Mouse (Mus musculus) urinary bladder, postnatal 0 days (tissue): Measurements from ENCODE around the gene Rbbp8nl. TPM values are rescaled to one million over a fixed set of nuclear protein-coding genes. Genes with fewer than 3 reads are reported as not detected.

Source experiments
- microRNA-seq: library from miRNA; unstranded; fragments of <30 nt; microRNA quantifications from one replicate; pipeline ENCODE4, GENCODE M21; 2016
- polyA plus RNA-seq: library from polyadenylated mRNA; unstranded; fragments of >200 nt; fragmentation: Nextera tagmentation; extraction: Ambion mirVana; gene quantifications from 2 replicates; pipeline ENCODE4 v1.2.1, GENCODE M21; 2015

The Rbbp8nl gene
- polyA plus RNA-seq, result 1.8 and 1.9 TPM in 2 replicates

DNA sequence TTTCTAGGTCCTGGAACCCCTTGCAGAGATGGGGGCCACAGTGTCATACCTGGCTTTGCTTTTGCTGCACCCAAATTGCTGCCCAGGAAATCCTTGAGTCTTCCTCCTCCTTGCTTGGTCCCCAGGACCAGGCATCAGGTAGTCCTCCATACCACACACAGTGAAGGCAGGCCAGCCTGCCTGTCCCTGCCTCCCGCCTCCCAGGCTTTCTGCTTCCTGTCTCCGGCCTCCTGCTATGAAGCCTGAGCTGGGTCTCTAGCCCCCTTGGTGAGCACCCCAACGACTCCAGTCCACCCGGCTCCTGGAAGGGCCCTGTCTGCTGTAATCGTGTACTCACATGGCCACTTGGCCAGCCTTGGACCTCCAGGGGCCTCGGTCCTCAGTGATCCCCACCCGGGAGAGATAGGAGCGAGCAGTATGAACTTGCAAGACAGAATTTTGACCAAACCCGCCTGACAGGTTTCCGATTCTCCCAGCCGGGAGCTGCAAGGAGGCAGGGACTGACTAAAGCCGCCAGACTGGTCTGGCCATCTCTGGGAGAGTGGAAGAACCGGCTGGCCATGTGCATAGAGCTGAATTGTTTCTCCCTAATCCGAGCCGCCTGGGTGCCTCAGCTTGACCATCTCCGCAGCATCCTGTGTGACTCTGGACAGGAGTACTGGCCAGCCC, at the start of gene Rbbp8nl:
Gene Rbbp8nl (minus strand): TSS at position 440 of the 669 bp plus-strand sequence.

DNA sequence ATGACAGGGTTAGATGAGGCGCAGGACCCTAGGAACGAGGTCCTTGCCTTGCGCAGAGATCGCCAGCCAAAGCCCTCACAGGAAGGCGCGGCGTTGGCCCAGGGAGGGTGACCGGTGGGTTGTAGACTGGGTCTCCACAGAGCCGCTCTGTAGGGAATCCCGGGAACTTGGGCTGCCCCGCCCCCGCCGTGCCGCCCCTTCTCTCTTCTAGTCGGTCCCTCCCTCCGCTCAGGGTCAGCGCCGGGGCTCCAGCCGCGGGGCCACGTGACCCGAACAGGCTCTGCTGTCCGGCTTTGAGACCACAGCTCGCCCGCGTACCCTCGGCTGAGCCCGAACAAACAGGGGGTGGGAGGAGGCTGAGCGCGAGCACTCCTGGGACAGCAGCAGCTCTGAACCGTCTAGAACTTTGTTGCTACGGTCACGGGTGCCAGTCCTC, 44.9 kb upstream of the Rbbp8nl start, which contains the start of gene Gata5:
Gene Gata5 (minus strand): TSS at position 149 of the 436 bp plus-strand sequence.

DNA sequence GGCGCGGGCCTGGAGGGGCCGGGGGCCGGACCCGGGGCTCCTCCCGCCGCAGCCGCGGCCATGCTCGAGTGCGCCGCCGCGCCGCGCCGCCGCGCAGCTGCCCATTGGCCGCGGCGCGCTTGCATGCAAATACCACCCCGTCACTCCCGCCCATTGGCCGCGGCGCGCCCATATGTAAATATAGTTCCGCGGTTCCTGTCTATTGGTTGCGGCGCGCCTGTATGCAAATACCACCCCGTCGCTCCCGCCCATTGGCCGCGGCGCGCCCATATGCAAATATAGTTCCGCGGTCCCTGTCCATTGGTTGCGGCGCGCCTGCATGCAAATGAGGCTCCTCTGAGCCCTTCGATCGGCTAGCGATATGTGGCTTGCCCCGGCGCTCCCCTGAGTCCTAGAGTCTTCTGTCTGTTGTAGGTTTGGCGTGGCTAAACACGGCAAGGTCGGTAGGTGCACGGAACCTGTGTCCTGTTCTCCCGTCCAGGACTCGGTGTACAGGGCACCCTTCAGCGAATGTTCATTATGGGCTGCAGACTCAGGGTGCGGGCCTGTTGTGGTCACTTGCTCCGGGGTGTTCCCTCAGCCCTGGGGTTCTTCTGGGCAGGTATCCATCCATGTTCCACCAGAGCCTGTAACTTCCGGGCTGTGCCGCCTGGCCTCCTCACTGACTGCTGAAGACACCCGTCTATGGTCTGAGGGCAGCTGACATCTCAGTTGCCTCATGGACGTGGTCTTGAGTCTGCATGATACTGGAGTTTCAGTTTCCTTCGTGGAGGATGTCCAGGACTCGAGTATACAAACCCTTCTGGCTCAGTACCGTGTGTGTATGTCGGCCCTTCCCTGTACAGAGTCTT, 16.1 kb downstream of the Rbbp8nl start, which contains the start of gene Cables2:
Gene Cables2 (minus strand): TSS at position 103 of the 851 bp plus-strand sequence.

DNA sequence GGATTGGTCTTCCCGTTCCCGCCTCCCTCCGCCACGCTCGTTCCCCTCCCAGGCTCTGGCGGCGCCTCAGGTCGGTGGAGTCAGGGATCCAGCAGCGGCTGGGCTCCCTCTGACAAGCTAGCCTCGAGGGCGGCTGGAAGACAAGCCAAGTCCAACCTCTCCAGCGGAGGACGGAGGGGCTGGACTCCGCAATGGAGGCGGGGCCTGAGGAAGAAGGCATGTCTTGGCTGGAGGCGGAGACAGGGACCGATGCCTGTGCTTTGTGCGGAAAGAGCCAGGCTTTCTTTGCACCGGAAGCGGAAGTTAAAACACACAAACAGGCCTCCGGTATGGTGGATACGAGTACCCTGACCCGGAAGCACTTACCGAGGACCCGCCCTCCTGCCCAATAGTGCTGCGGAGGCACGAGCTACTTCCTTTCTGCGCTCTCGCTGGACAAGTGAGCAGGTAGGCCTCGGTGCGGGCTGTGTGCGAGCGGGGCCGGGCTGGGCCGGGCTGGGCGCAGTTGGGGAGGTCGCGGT, 32.6 kb downstream of the Rbbp8nl start, which contains the start of gene Rps21:
Gene Rps21 (plus strand): TSS at position 377 of the 521 bp plus-strand sequence.

Small RNAs within 50 kb of the gene (microRNA-seq; reads per million reads assigned to microRNA genes)
- not detected for gene Mir3091

Other genes with a start within 250 kb of the Rbbp8nl start
- gene Psma7, start 247.4 kb downstream of the Rbbp8nl start, polyA plus RNA-seq, result 418 and 423 TPM in 2 replicates
- gene Ss18l1, start 247.4 kb downstream of the Rbbp8nl start, polyA plus RNA-seq, result 1.5 and 1.6 TPM in 2 replicates
- 16.4 and 17.0 TPM in 2 replicates for gene Mtg2, start 219.3 kb downstream of the Rbbp8nl start, polyA plus RNA-seq
- gene Hrh3, start 185.4 kb downstream of the Rbbp8nl start, polyA plus RNA-seq, result 0.23 and 0.46 TPM in 2 replicates
- 66.3 and 70.3 TPM in 2 replicates for gene Osbpl2, start 170.6 kb downstream of the Rbbp8nl start, polyA plus RNA-seq
- 132 and 134 TPM in 2 replicates for gene Adrm1, start 118.4 kb downstream of the Rbbp8nl start, polyA plus RNA-seq
- gene Lama5, start 64.0 kb downstream of the Rbbp8nl start, polyA plus RNA-seq, result 35.1 and 36.7 TPM in 2 replicates
- gene Rps21, start 32.5 kb downstream of the Rbbp8nl start, polyA plus RNA-seq, result 470 and 483 TPM in 2 replicates
- 8.0 and 8.5 TPM in 2 replicates for gene Cables2, start 16.4 kb downstream of the Rbbp8nl start, polyA plus RNA-seq
- gene Gata5, start 44.8 kb upstream of the Rbbp8nl start, polyA plus RNA-seq, result 12.0 and 13.4 TPM in 2 replicates
- 1.1 TPM in 2 replicates for gene Slco4a1, start 166.4 kb upstream of the Rbbp8nl start, polyA plus RNA-seq
- gene Ntsr1, start 210.1 kb upstream of the Rbbp8nl start, polyA plus RNA-seq, result 0.30 and 0.46 TPM in 2 replicates